In the genomic region with DNA sequence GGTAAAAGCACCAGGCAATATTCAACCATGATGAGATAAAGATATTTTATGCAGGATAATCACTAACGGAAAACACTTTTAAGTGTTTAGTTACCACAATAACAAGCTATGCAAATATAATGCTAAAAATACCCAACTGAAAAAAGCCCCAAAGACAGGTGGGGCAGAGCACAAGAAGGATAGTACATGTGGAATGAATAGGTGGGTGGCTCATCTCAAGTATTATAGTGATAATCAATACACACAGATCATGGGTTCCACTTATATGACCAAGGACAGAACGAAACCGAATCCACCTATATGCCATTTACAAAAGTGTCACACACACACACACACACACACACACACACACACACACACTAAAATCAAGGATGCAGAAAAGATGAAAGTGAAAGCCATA, we compare ENCODE assay signal across 15 mouse cellular contexts.
"Had no signal": no experiment of that assay in that cellular context is flagged by ENCODE, and none has a peak within 500 bp of the region (broad histone marks: within the 10 kb centered on the region; RNA-seq: fewer than 3 reads in every experiment).

No protein-coding gene starts in this region.

- H3K27ac ChIP-seq: liver, embryonic 13.5 days; liver, embryonic 15.5 days; lung, embryonic 15.5 days; macrophage; midbrain, embryonic 13.5 days; midbrain, embryonic 15.5 days; neural tube, embryonic 12.5 days had no signal

- H3K9me3 ChIP-seq: liver, embryonic 13.5 days; liver, embryonic 15.5 days; lung, embryonic 15.5 days; megakaryocyte, embryonic 14.5 days; midbrain, embryonic 13.5 days; midbrain, embryonic 15.5 days; neural tube, embryonic 12.5 days had no signal

- H3K9ac ChIP-seq: liver, embryonic 13.5 days; liver, embryonic 15.5 days; liver, postnatal 0 days; lung, embryonic 15.5 days; midbrain, embryonic 13.5 days; midbrain, embryonic 15.5 days; neural tube, embryonic 12.5 days had no signal

- H3K4me2 ChIP-seq: liver, embryonic 13.5 days; liver, embryonic 15.5 days; lung, embryonic 15.5 days; midbrain, embryonic 11.5 days; midbrain, embryonic 13.5 days; midbrain, embryonic 15.5 days; neural tube, embryonic 12.5 days had no signal

- H3K36me3 ChIP-seq: liver, embryonic 13.5 days; liver, embryonic 15.5 days; lung, embryonic 15.5 days; midbrain, embryonic 13.5 days; midbrain, embryonic 15.5 days; neural tube, embryonic 12.5 days had no signal

- H3K4me3 ChIP-seq: liver, embryonic 13.5 days; liver, embryonic 15.5 days; lung, embryonic 15.5 days; megakaryocyte, embryonic 14.5 days; midbrain, embryonic 13.5 days; midbrain, embryonic 15.5 days; neural tube, embryonic 12.5 days had no signal

- H3K4me1 ChIP-seq: liver, embryonic 13.5 days; liver, embryonic 15.5 days; lung, embryonic 15.5 days; megakaryocyte, embryonic 14.5 days; midbrain, embryonic 13.5 days; midbrain, embryonic 15.5 days; neural tube, embryonic 12.5 days had no signal

- ATAC-seq: liver, postnatal 0 days; midbrain, embryonic 13.5 days; midbrain, embryonic 15.5 days had no signal

- H3K27me3 ChIP-seq: liver, embryonic 13.5 days; liver, embryonic 15.5 days; lung, embryonic 15.5 days; megakaryocyte, embryonic 14.5 days; midbrain, embryonic 13.5 days; midbrain, embryonic 15.5 days; neural tube, embryonic 12.5 days had no signal

- DNase-seq: liver, embryonic 13.5 days; liver, postnatal 0 days; lung, postnatal 36 days; right cerebral cortex, postnatal 14 days; thymus, adult 18-20 months; thymus, postnatal 14 days; thymus, postnatal 36 days had no signal
